Mouse (Mus musculus) brain, embryonic 14.5 days (tissue): ENCODE data around the gene Wdr18.

Experiments
- CTCF ChIP-seq: fragments of 200-500 bp; IDR thresholded peaks from 2 replicates; pipeline ENCODE4 v1.5.1; 2012; ENCODE audit warnings: inconsistent platforms, mild to moderate bottlenecking, moderate library complexity, borderline replicate concordance; ENCODE audit not compliant: insufficient read depth, insufficient read length; ENCODE audit errors: extremely low read depth
- POLR2A ChIP-seq: fragments of 200-500 bp; IDR thresholded peaks from 2 replicates; pipeline ENCODE4 v1.6.1; 2012; ENCODE audit warnings: mild to moderate bottlenecking, inconsistent platforms, borderline replicate concordance; ENCODE audit not compliant: poor library complexity, insufficient read depth, insufficient read length, severe bottlenecking; ENCODE audit errors: extremely low read depth

- TF ChIP-seq POLR2A (no peak), CTCF (no peak)
Measured at GRCm38 (mm10) chr10:79914948-79915596, 44.9 kb upstream of the Wdr18 start.
